Mouse (Mus musculus) stomach, postnatal 0 days (tissue): Measurements from ENCODE around the gene Myadm.

Experiments
- CTCF ChIP-seq: IDR thresholded peaks from 2 replicates; pipeline ENCODE4 v1.5.1; 2016; ENCODE audit warnings: antibody characterized with exemption, low read depth, mild to moderate bottlenecking, moderate library complexity
- EP300 ChIP-seq: optimal IDR thresholded peaks from 2 replicates; pipeline ENCODE3; 2016; ENCODE audit warnings: antibody characterized with exemption

- no peak for TF ChIP-seq CTCF
- TF ChIP-seq EP300 = no peak
Observed at GRCm38 (mm10) chr7:3347366-3348287, 58.7 kb downstream of the Myadm start.
